Mouse (Mus musculus) kidney, adult 2 months (tissue): Measurements from ENCODE around the gene Cox5b.

Experiments
- CTCF ChIP-seq: fragments of 200-500 bp; conservative IDR thresholded peaks from 2 replicates; pipeline ENCODE4 v1.5.1; 2011; ENCODE audit warnings: low read depth, mild to moderate bottlenecking, control low read depth, low read length, moderate library complexity, mixed read lengths; ENCODE audit not compliant: insufficient read depth, insufficient read length
- POLR2A ChIP-seq: fragments of 200-500 bp; IDR thresholded peaks from one replicate; pipeline ENCODE4 v1.6.1; 2011; ENCODE audit warnings: low read depth, low read length, control low read depth

DNA sequence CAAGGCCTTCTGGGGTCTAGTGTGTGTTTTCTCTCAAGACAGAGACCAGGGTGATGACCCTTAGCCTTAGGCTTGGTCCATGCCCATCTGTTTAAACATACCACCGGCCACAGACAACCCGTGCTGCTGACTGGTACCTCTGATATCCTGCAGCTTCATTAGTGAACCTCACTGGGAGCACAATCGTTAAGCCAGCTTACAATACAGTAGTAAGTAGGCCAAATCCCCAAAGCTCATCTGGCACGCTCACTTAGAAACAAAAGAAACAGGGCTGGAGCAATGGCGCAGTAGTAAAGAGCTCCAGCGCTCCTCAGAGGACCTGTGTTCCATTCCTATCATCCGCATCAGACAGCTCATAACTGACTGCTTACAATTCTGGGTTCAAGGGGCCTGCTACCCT lies 10.4 kb upstream of the Cox5b start:
- TF ChIP-seq POLR2A = no peak
- TF ChIP-seq CTCF = no peak
